Mouse (Mus musculus) testis, postnatal 14 days (tissue): ENCODE measurements around the gene Mettl14.
"Not testable (repeated sequence)": the region's sequence is repeated elsewhere in the genome, so short reads cannot be mapped to it uniquely, and the experiment has no call there.

Experiments
- DNase-seq: peaks from one replicate; pipeline ENCODE4 v3.0.0; 2021; ENCODE audit warnings: low spot score

The Mettl14 gene

DNA sequence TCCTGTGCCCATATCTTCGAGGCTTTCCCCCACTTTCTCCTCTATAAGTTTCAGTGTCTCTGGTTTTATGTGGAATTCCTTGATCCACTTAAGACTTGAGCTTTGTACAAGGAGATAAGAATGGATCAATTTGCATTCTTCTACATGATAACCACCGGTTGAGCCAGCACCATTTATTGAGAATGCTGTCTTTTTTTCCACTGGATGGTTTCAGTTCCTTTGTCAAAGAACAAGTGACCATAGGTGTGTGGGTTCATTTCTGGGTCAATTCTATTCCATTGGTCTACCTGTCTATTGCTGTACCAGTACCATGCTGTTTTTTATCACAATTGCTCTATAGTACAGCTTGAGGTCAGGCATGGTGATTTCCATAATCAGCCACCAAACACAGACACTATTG is 19.1 kb downstream of the Mettl14 start:
- not testable (repeated sequence) for DNase-seq

DNA sequence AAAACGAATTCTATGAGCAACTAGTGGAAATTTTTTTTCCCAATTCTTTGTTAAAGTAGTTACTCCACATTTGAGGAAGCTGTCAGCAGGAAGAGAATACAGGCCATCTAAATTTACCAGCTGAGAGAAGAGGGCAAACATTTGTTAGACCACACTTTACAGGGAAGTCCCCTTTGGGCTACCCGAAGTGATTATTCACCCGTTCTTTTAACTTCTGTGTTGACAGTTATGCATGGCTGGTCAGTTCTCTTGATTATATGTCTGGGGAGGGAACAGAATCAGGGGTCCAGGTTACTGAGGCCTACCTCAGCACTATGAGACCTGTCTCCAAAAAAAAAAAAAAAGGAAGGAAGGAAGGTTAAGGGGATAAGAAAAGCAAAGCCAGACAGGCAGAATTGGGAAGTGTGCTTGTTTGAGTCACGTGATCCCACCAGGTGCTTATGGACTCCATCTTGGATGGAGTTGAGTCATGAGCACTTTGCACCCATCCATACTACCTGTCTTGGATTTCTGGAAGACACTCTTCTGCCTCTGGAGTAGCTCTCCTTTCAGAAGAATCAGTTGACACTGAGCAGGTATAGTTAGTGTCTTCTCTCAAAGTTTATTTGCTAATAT is 29.4 kb downstream of the Mettl14 start:
- DNase-seq, result no peak

DNA sequence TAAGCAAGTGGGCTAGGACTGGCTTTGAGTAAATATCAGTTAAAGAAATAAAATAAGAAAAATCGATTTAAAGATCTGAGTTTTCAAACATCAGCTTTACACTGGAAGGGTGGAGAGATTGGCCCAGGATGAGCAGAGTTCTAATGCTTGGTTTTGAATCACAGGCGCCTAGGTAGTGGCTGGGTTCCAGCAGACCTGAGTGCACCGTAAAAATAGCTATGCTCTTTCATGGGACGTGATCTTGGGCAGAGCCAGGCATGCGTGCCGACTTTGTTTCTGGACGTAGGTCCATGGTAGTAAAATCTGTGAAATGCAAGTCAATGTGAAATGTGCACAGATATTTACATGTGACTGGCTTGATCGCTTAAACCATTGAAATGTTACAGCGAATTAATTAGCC is 31.5 kb downstream of the Mettl14 start:
- no peak for DNase-seq

DNA sequence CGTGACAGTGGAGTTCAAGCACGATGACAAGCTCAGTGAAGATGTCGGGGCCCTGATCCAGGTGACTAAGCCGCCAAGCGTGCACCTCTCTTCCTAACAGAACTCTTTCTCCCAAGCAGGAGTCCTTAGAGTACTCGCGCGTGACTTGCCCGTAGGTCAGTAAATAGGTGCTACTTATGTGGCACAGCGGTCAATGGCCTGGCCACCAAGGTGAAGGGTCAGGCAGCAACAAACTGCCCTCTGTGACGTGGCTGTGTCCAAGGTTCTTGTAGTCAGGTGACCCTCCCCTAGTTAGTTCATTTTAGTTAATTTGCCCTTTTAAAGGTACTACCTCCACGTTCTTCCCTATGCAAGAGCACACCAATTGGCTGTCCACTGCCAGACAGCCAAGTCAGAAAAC is 32.2 kb downstream of the Mettl14 start:
- DNase-seq, result no peak

DNA sequence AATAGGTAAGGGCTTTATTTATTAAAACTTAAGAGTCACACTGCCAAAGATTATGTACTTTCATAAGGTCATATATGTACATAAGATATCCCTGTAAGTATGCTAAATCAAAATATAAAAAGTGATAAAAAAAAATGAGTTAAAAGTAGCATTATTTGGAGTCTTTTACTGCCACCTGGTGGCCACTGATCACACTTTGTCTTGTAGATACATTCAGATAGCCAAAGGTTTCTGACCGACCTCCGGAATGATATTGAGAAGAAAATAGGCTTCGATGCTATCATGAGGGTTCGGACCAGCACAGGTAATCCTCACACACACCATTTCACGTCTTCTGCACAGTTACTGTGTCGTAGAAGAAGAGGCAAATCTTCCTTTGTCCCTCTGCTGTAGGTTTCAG is 32.7 kb downstream of the Mettl14 start:
- no peak for DNase-seq

DNA sequence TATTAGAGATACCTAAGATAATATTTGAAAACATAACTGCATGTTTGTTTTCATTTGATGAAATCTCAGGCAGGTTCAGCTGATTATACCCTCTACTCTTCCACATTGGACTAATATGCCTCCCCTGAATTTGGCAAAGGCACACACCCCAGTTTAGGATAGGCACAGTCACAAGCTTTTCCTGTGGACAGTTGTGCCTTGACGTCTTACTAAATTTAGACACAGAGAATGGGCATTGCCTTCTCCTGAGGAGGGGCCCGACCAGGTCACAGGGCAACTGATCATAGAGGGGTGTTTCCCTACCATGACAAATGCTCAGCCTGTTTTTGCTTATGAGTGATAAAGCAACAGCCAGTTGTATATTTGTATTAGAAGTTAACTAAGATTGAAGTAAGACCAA is 34.4 kb downstream of the Mettl14 start:
- DNase-seq, result no peak

DNA sequence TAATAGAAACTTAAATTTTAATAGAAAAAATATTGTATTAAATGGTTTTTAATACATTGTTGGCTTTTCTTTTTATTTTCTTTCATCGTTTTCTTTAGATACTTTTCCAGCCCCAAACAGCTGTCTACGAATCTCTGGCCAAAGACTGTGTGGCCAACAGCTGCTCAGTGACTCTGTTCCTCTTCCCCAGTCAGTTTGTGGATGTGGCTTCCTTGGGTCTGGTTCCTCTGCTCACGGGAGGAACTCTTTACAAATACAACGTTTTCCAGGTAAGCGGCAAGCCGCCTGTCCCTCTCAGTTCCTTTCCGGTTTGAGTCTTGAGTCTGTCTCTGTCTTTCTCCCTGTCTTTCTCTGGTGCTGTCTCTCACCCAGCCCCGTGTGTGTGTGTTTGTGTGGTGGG is 35.3 kb downstream of the Mettl14 start:
- DNase-seq, result no peak

DNA sequence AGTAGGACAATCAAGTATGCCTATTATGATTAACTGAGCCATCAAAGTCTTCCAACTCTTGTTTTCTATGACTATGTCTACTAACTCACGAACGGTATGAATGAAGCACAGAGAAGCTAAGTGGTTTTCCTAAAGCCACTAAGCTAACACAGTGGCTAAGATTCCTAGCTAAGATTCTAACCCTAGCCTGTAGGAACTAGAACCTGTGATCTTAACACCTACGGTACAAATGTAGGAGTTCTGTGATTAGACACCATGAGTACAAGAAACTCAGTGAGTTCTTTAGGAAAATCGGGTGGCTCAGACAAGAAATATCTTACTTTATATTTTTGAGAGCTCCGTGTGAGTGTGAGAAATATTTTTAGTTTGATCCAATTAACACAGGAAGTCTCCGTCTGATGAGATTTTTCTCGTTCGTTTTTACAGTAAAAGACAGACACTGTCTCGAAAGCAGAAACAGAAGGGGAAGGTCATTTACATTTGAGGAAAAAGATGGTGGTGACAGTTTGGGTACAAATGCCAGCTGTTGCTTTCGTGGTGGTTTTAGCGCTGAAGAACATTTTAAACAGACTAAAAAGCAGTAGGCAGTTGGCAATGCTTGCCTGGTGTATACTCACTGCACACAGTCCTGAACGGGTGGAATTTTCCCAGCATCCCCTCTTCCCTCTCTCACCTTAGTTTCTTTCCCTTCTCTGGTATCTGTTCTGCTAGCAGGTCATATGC is 37.7 kb downstream of the Mettl14 start:
- no peak for DNase-seq

DNA sequence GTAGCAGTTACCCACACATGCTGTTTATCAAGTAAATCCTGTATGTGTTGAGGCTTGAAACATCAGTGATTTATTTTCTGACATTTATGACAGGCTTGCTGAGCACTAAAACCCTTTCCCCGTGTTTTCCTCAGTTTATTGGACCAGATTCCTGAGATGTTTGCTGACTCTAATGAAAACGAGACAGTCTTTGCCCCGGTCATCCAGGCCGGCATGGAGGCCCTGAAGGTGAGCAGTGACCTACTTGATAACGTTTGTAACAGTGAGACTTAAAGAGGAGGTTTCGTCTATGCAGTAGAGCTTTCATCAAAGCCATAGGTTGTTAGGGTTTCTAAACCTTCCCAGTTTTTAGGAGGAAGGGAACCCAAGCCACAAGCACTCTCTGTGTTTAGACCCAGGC is 42.2 kb downstream of the Mettl14 start:
- no peak for DNase-seq

DNA sequence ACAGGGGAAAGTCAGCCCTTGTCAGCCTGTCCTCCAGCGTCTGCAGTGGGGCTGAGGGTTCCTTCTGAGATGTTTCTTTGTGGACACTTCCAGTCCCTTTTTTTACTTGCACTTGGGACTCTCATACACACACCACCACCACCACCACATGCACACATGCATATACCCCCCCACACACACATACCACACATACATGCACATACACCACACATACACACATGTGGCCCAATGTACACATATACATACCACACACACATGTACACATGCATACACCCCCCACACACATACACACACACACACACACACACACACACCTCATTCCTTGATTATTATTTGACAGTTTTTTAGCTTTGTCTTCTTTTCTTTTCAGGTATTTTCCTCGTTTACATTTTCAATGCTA is 44.9 kb downstream of the Mettl14 start:
- no peak for DNase-seq

DNA sequence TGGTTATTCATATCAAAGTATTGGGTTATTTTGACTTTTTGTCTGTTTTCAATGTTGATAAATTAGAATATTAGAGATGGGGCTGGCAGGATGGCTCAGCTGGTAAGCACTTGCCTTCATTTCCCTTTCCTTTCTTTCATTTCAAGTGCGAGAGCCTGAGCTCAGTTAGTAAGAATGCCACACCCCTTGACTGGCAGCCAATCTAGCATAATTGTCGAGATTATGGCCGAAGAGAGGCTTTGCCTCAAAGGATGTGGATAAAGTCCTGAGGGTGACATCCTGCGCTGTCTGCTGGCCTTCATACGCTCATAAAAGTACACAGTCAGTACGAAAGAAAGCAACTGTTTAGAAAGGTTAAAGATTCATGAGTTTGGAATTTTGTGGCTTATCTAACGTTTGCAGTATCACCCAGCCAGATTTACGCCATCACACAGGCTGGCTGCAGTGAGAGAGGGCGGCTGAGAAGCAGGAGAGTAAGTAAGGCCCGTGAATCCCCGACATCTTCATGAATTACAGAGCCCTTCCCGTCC is 47.2 kb downstream of the Mettl14 start:
- no peak for DNase-seq

DNA sequence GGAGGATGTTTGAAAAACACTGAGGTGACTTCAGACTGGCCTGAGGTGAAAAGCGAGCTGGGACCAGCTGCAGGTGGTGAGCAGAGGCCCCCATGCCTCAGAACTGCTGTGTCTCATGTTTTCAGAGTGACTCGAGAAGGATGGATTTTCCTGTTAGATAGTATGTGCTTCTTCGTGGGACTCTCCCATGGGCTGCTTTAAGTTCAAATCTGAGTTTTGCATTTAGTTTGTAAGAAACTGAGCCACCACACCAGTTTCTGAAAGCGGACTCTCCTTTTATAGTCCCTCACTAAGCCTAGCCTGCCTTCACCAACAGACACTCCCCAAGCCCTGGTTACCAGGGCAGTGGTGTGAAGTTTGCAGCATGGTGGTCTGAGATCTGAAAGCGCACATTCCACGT is 48.1 kb downstream of the Mettl14 start:
- DNase-seq, result no peak

DNA sequence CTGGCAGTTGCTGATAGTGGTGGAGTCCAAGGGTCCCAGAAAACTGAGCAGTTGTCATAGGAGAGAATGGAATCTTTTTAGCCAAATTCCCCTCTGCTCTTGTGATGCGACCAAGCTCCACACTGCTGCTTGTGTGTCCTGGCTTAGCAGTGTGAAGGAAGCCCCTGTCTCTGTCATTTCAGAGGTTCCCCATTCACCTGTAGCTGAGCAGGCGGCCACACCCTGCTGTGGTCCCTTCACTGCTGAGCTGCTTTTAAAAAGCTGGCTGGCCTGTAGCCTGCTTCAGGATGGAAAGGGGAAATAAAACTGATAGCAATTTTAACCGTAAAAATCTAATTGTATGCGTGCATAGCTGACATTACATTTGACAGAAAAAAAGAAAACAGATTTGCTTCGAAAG is 49.0 kb downstream of the Mettl14 start:
- no peak for DNase-seq

DNA sequence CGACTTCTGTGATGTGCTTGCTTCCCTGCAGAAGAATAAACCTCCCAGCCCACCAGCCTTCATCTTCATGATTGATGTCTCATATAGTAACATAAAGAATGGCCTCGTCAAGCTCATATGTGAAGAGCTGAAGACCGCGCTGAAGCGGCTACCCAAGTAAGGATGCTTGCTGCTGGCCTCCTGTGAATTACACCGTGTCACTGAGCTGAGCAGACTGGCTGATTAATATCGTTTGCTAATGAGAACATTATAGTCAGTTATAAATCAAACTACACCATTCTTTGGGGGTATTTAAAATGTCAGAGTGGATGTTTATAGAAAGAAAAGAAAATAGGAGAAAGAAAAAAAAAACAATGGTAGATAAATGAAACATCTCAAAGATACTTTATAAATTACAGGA is 49.5 kb downstream of the Mettl14 start:
- DNase-seq, result no peak

DNA sequence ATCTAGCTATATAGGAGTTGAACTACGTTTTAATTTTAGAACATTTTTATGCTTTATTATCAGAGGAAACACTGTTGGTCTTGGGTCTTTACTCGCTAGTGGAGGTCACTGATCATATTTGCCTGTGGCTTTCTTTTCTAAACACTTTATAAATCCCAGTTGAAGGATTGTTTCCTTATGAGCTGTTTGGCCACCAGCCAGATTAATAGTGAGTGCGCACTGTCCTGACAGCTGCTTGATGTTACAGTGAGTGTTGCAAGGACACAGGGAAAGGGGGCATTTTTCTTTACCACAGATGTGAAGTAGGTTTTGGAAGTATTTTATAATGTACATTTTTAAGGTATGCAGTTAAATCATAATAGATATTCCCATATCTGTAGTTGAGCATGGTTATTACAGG is 50.4 kb downstream of the Mettl14 start:
- DNase-seq, result no peak

DNA sequence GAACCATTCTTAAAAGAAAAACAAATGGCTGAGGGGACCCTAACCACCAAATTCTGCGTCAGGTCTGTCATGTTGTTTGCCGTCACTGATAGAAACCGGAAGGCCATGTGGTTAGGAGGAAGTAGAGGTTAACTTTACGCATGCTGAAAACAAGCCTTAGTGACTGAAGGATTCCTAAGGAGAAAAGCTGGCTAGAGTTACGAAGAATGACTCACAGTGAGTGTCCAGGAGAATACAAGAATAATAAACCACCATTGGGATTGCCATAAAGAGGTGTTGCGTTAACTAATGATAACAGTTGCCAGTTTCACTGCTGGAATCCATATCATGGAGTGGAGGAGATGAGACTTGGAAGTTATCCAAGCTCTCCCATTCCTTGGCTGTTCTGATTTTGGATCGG is 51.0 kb downstream of the Mettl14 start:
- no peak for DNase-seq

DNA sequence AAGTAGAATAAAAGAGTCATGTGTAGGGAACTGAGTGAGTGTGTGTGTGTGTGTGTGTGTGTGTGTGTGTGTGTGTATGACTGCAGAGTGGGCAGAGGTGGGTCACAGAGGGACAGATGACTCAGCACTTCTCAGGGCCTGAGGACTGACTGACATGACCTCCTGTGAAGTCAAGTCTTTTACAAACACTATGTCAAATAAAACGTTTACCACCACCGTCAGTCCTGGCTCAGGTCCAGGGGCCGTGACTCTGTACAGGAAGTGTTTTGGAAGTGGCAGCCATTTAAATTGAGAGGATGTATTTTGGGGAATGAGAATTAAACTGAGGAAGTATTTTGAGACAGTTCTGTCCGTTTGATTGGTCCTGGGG is 52.9 kb downstream of the Mettl14 start:
- no peak for DNase-seq

DNA sequence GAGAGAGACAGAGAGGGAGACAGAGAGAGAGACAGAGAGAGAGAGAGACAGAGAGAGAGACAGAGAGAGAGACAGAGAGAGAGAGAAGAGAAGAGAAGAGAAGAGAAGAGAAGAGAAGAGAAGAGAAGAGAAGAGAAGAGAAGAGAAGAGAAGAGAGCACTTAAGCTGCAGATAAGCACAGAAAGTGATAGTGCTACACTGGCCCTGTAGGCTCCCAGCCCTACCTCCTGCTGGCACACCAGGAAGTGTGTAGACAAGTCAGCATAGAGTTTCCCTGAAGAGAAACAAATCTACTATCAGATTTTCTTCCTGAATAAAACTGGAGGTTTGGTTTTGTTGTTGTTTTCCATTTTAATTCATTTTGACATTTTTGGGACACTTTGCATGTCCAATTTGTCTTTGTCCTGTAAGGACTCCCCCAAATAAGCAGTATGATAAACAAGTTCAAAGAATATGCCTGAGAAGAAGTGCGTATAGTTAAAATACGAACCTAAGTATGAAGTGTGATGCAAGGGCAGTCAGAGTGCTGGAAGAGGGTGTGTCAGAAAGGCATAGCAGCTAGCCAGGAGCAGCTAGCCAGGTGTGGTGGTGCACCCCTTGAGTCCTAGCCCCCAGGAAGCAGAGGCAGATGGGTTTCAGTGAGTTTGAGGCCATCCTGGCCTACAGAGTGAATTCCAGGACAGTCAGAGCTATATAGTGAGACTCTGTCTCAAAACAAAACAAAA is 53.4 kb downstream of the Mettl14 start:
- DNase-seq, result no peak

DNA sequence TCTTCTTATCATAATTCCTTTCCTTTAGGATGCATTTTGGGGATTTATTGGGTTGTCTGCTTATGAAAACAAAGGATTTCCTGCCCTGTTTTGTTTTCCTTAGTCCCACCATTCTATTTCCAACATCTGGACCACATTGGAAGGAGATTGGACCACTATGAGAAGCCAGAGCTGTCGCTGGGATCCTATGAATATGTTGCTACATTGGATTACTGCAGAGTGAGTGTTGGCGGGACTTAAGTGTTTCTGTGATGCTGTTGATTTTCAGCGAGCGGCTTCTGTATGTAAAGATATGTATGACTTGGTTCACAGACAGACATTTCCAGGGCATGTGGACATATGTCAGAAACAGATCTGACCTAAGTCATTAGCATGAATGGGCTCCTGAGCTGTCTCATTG is 55.7 kb downstream of the Mettl14 start:
- DNase-seq, result no peak

DNA sequence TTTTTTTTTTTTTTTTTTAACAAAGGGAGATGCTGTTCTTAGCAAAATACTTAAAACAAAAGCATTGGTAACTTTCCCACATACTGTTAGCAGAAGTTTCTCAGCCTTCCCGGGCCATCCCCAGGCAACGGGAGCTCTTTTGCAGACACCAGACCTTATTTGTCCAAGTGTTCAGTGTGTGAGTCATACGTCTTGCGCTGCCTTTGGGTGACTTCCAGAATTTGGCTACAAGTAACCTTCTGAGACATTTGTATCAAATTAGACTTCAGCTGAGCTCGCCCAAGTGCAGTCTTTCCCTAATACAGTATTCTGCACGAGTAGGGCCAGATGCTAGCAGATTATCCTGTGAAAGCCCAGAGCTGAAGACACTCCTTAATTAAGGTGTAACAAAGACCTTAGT is 56.7 kb downstream of the Mettl14 start:
- DNase-seq, result peak; percentile 75

DNA sequence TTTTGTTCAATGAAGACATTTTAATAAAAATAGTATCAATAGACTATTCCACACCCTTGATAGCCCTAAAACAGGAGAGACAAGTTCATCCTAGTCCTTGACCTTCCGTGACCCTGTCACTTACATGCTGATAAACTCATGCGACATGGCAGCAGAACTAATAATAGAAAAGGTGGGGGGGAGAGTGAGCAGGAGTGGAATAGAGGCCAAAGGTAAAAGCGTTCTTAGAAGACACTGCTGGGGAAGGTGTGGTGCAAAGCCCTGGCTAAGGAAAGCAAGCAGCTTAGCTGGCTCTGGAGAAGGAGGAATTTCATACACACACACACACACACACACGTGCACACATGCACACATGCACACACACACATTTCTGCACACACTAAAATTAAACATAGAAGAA is 61.6 kb downstream of the Mettl14 start:
- DNase-seq, result no peak

DNA sequence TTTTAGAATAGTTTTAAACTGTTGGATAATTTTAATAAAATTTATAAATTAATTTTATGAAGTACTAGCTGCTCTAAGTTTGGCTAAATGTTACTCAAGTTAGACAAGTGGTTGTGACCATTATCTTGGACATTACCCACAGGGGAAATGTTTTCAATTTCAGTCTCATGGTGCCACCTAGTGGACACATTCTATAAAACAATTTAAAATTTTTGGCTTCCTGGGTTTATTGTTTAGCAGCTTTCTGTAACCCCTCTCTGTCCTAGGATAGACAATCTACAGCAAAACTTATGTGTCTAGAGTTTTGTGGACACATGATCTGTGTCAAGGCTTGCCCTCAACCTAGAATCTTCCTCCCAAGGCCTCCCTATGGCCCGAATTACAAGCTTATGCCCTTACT is 63.8 kb downstream of the Mettl14 start:
- DNase-seq, result no peak

DNA sequence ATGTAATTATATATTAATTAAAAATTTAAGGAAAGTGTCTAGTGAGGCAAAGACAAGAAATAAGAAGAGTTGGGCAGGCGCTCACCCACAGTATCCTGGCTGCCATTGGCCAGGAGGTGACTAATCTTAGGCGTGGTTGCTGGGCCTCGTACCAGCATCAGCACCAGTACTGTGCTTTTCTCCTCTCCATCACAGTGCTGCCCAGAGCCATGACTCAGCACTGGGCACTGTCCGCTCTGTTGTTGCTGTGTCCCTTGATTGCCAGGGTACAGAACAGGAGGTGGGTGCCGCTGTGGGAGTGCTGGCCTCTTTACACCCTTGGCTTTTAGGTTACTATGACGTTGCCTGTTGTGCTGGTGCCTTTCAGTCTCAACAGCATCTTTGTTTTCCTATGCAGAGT is 64.3 kb downstream of the Mettl14 start:
- DNase-seq, result no peak
